Mouse (Mus musculus): ENCODE data around the gene Vmn1r235.
"Not testable (repeated sequence)": the region's sequence is repeated elsewhere in the genome, so short reads cannot be mapped to it uniquely, and the experiment has no call there.

The Vmn1r235 gene

GRCm38 (mm10) chr17:21256111-21256510 is at the start of gene Vmn1r235:
Vmn1r235 (plus strand) TSS chr17:21256411.
- DNase-seq (ENCODE audit: low spot score), result no peak

GRCm38 (mm10) chr17:21211081-21211480 is 45.1 kb upstream of the Vmn1r235 start:
- DNase-seq (ENCODE audit: low spot score), result not testable (repeated sequence)

- DNase-seq (ENCODE audit: low spot score), result no peak
Measured at GRCm38 (mm10) chr17:21225787-21226186, 30.4 kb upstream of the Vmn1r235 start, which contains the start of gene Vmn1r234. Vmn1r234 (plus strand) TSS chr17:21226087.

- DNase-seq (ENCODE audit: low spot score), result peak; percentile 41
Measured at GRCm38 (mm10) chr17:21231654-21232053, 24.6 kb upstream of the Vmn1r235 start.

- DNase-seq (ENCODE audit: low spot score), result peak; percentile 34
Measured at GRCm38 (mm10) chr17:21272103-21272502, 15.9 kb downstream of the Vmn1r235 start.

- DNase-seq (ENCODE audit: low spot score), result no peak
Measured at GRCm38 (mm10) chr17:21282642-21283041, 26.4 kb downstream of the Vmn1r235 start, which contains the start of gene Vmn1r236. Vmn1r236 (plus strand) TSS chr17:21282942.

- DNase-seq (ENCODE audit: low spot score), result no peak
Measured at GRCm38 (mm10) chr17:21284395-21284794, 28.2 kb downstream of the Vmn1r235 start.

GRCm38 (mm10) chr17:21289695-21290094 is 33.5 kb downstream of the Vmn1r235 start:
- DNase-seq (ENCODE audit: low spot score), result no peak

- DNase-seq (ENCODE audit: low spot score), result no peak
Measured at GRCm38 (mm10) chr17:21311565-21311964, 55.4 kb downstream of the Vmn1r235 start, which contains the start of gene Vmn1r237. Vmn1r237 (plus strand) TSS chr17:21311865.

Data from ovary, postnatal 14 days (tissue).